Mouse (Mus musculus) embryonic fibroblast, embryonic 13.5 days (primary cell): ENCODE results near the gene Rpl9-ps1. TPM values are rescaled to one million over a fixed set of nuclear protein-coding genes. Genes with fewer than 3 reads are reported as not detected.

Experiments used
- H3K27ac ChIP-seq: 2 replicates; pipeline ENCODE4 v1.5.1; 2012; ENCODE audit warnings: low read length, control low read depth, inconsistent platforms; ENCODE audit not compliant: insufficient read depth
- H3K4me1 ChIP-seq: 2 replicates; pipeline ENCODE4 v1.6.1; 2011; ENCODE audit warnings: low read length; ENCODE audit not compliant: control insufficient read depth, insufficient read depth
- H3K4me3 ChIP-seq: 2 replicates; pipeline ENCODE4 v1.5.1; 2011; ENCODE audit warnings: mild to moderate bottlenecking, control low read depth, low read length; ENCODE audit not compliant: insufficient read depth
- CTCF ChIP-seq: IDR thresholded peaks from 2 replicates; pipeline ENCODE4 v1.5.1; 2011; ENCODE audit warnings: mild to moderate bottlenecking, control low read depth, low read length, moderate library complexity, borderline replicate concordance; ENCODE audit not compliant: insufficient read depth
- POLR2A ChIP-seq: IDR thresholded peaks from 2 replicates; pipeline ENCODE4 v1.6.1; 2011; ENCODE audit warnings: low read depth, mild to moderate bottlenecking, control low read depth, low read length, moderate library complexity
- polyA plus RNA-seq: library from polyadenylated mRNA; stranded (reverse); fragments of >200 nt; gene quantifications from 2 replicates; pipeline ENCODE4 v1.2.4, GENCODE M21; 2011; ENCODE audit warnings: low read depth; ENCODE audit not compliant: missing spikeins, insufficient read length

Rpl9-ps1 gene
- polyA plus RNA-seq, 1 experiment, result not detected

GRCm38 (mm10) chr11:83600576-83600975, 44.8 kb downstream of the Rpl9-ps1 start:
- no peaks in the 10 kb centered on the region for H3K4me1 ChIP-seq
- H3K27ac ChIP-seq, result no peak overlapping the region
- H3K4me3 ChIP-seq, result no peak overlapping the region
- TF ChIP-seq CTCF (no peak), POLR2A (no peak)

- Histone ChIP-seq H3K4me3 (no peak overlapping the region), H3K27ac (no peak overlapping the region; the same call in 1 of the 2 replicates), H3K4me1 (no peaks in the 10 kb centered on the region)
- TF ChIP-seq CTCF (no peak), POLR2A (no peak)
Observed at GRCm38 (mm10) chr11:83598991-83599390, 46.4 kb downstream of the Rpl9-ps1 start.

- TF ChIP-seq CTCF (no peak), POLR2A (no peak)
- no peak overlapping the region for H3K27ac ChIP-seq
- no peaks in the 10 kb centered on the region for H3K4me1 ChIP-seq
- H3K4me3 ChIP-seq, result no peak overlapping the region
Observed at GRCm38 (mm10) chr11:83598207-83598837, 47.1 kb downstream of the Rpl9-ps1 start.

- TF ChIP-seq CTCF, result no peak
- no peak for TF ChIP-seq POLR2A
- Histone ChIP-seq H3K4me3 (no peak overlapping the region), H3K27ac (no peak overlapping the region)
Observed at GRCm38 (mm10) chr11:83597796-83598195, 47.6 kb downstream of the Rpl9-ps1 start.

GRCm38 (mm10) chr11:83595669-83596455, 49.6 kb downstream of the Rpl9-ps1 start:
- TF ChIP-seq CTCF, result no peak
- TF ChIP-seq POLR2A, result no peak

More at GRCm38 (mm10) chr11:83597796-83598195, 47.6 kb downstream of the Rpl9-ps1 start:
- H3K4me1 ChIP-seq, result no peaks in the 10 kb centered on the region

More at GRCm38 (mm10) chr11:83595669-83596455, 49.6 kb downstream of the Rpl9-ps1 start:
- Histone ChIP-seq H3K27ac (no peak overlapping the region), H3K4me1 (no peaks in the 10 kb centered on the region), H3K4me3 (no peak overlapping the region)

Other genes with a start within 250 kb of the Rpl9-ps1 start
- gene Rasl10b, start 236.5 kb downstream of the Rpl9-ps1 start, polyA plus RNA-seq, result 2.1 and 2.7 TPM in 2 replicates
- gene Gas2l2, start 216.2 kb downstream of the Rpl9-ps1 start, polyA plus RNA-seq, result not detected in 2 replicates
- not detected in 2 replicates for gene 1700020L24Rik, start 207.9 kb downstream of the Rpl9-ps1 start, polyA plus RNA-seq
- 3.1 and 4.7 TPM in 2 replicates for gene Mmp28, start 182.6 kb downstream of the Rpl9-ps1 start, polyA plus RNA-seq
- 191 and 263 TPM in 2 replicates for gene Taf15, start 172.5 kb downstream of the Rpl9-ps1 start, polyA plus RNA-seq
- gene Heatr9, start 123.4 kb downstream of the Rpl9-ps1 start, polyA plus RNA-seq, result not detected in 2 replicates
- gene Ccl5, start 115.1 kb downstream of the Rpl9-ps1 start, polyA plus RNA-seq, result 2.8 and 4.1 TPM in 2 replicates
- 1.1 and 3.4 TPM in 2 replicates for gene Ccl9, start 67.0 kb downstream of the Rpl9-ps1 start, polyA plus RNA-seq
- gene Ccl6, start 52.5 kb downstream of the Rpl9-ps1 start, polyA plus RNA-seq, result 0.91 TPM in 1 of 2 replicates, not detected in the other
- gene Ccl3, start 3.7 kb upstream of the Rpl9-ps1 start, polyA plus RNA-seq, result 0.68 TPM in 1 of 2 replicates, not detected in the other
- 2.2 TPM in 1 of 2 replicates, not detected in the other for gene Ccl4, start 17.0 kb upstream of the Rpl9-ps1 start, polyA plus RNA-seq
- gene Wfdc17, start 58.4 kb upstream of the Rpl9-ps1 start, polyA plus RNA-seq, result not detected in 2 replicates
- gene Wfdc18, start 63.4 kb upstream of the Rpl9-ps1 start, polyA plus RNA-seq, result not detected in 2 replicates
- gene Wfdc21, start 101.3 kb upstream of the Rpl9-ps1 start, polyA plus RNA-seq, result not detected in 2 replicates
- gene Heatr6, start 108.1 kb upstream of the Rpl9-ps1 start, polyA plus RNA-seq, result 18.6 and 22.0 TPM in 2 replicates
- gene Hnf1b, start 204.4 kb upstream of the Rpl9-ps1 start, polyA plus RNA-seq, result not detected in 2 replicates